Mouse (Mus musculus) myocyte (in vitro differentiated cells): Measurements from ENCODE around the gene Golt1a. TPM values are rescaled to one million over a fixed set of nuclear protein-coding genes. Genes with fewer than 3 reads are reported as not detected.

Experiments
- H3K27me3 ChIP-seq: one replicate; pipeline ENCODE4 v1.6.1; 2011; ENCODE audit not compliant: control insufficient read depth, insufficient read depth, insufficient read length
- H3K36me3 ChIP-seq: one replicate; pipeline ENCODE4 v1.6.1; 2011; ENCODE audit not compliant: control insufficient read depth, insufficient read depth
- H3K4me2 ChIP-seq: one replicate; pipeline ENCODE4 v1.6.1; 2011; ENCODE audit warnings: low read depth, control low read depth
- H3K4me3 ChIP-seq: one replicate; pipeline ENCODE4 v1.5.1; 2011; ENCODE audit warnings: mild to moderate bottlenecking, control low read depth, moderate library complexity
- H3K79me2 ChIP-seq: one replicate; pipeline ENCODE4 v1.6.1; 2011; ENCODE audit not compliant: control insufficient read depth, insufficient read depth
- H3ac ChIP-seq: one replicate; pipeline ENCODE4 v1.6.1; 2011; ENCODE audit not compliant: control insufficient read depth, insufficient read length
- CEBPB ChIP-seq: IDR thresholded peaks from 2 replicates; pipeline ENCODE4 v1.6.1; 2011; ENCODE audit warnings: mild to moderate bottlenecking, moderate library complexity; ENCODE audit not compliant: poor library complexity, insufficient read depth, severe bottlenecking
- E2F4 ChIP-seq: IDR thresholded peaks from one replicate; pipeline ENCODE4 v1.6.1; 2011; ENCODE audit warnings: mild to moderate bottlenecking, control low read depth, moderate library complexity; ENCODE audit not compliant: insufficient read depth
- MAX ChIP-seq: IDR thresholded peaks from one replicate; pipeline ENCODE4 v1.6.1; 2011; ENCODE audit warnings: low read depth, mild to moderate bottlenecking, control low read depth
- MYOD1 ChIP-seq, 3 experiments: IDR thresholded peaks; one replicate each; pipeline ENCODE4 v1.6.1; 2011; ENCODE audit warnings: control low read depth in 2 of 3, low read depth in 2 of 3, mild to moderate bottlenecking in 2 of 3, moderate library complexity in 1 of 3; ENCODE audit not compliant: insufficient read length in 2 of 3, control insufficient read depth in 1 of 3
- MYOG ChIP-seq, 3 experiments: IDR thresholded peaks; one replicate each; pipeline ENCODE4 v1.6.1; 2011; ENCODE audit warnings: control low read depth in 2 of 3, low read depth in 2 of 3, mild to moderate bottlenecking in 2 of 3; ENCODE audit not compliant: insufficient read length in 2 of 3, control insufficient read depth in 1 of 3, insufficient read depth in 1 of 3
- POLR2A ChIP-seq: IDR thresholded peaks from one replicate; pipeline ENCODE4 v1.6.1; 2011; ENCODE audit warnings: low read depth, mild to moderate bottlenecking, control low read depth, moderate library complexity; ENCODE audit not compliant: insufficient read length
- POLR2AphosphoS2 ChIP-seq: IDR thresholded peaks from one replicate; pipeline ENCODE4 v1.6.1; 2011; ENCODE audit warnings: low read depth, control low read depth; ENCODE audit not compliant: insufficient read length
- REST ChIP-seq: IDR thresholded peaks from one replicate; pipeline ENCODE4 v1.6.1; 2011; ENCODE audit warnings: mild to moderate bottlenecking, control low read depth, moderate library complexity; ENCODE audit not compliant: insufficient read depth, insufficient read length
- SRF ChIP-seq: IDR thresholded peaks from one replicate; pipeline ENCODE4 v1.6.1; 2011; ENCODE audit warnings: low read depth; ENCODE audit not compliant: control insufficient read depth, insufficient read length
- TCF12 ChIP-seq: IDR thresholded peaks from one replicate; pipeline ENCODE4 v1.6.1; 2011; ENCODE audit warnings: mild to moderate bottlenecking, control low read depth; ENCODE audit not compliant: poor library complexity, insufficient read depth, severe bottlenecking
- TCF3 ChIP-seq: IDR thresholded peaks from one replicate; pipeline ENCODE4 v1.6.1; 2011; ENCODE audit warnings: low read depth, control low read depth; ENCODE audit not compliant: insufficient read length
- USF1 ChIP-seq: IDR thresholded peaks from one replicate; pipeline ENCODE4 v1.6.1; 2011; ENCODE audit warnings: low read depth, mild to moderate bottlenecking, control low read depth, moderate library complexity
- polyA plus RNA-seq: library from polyadenylated mRNA; unstranded; fragments of >200 nt; fragmentation: generic; extraction: Trizol; gene quantifications from one replicate; pipeline ENCODE4 v1.2.1, GENCODE M21; 2012; ENCODE audit warnings: missing spikeins

The Golt1a gene
- polyA plus RNA-seq, 1 experiment, result not detected

DNA sequence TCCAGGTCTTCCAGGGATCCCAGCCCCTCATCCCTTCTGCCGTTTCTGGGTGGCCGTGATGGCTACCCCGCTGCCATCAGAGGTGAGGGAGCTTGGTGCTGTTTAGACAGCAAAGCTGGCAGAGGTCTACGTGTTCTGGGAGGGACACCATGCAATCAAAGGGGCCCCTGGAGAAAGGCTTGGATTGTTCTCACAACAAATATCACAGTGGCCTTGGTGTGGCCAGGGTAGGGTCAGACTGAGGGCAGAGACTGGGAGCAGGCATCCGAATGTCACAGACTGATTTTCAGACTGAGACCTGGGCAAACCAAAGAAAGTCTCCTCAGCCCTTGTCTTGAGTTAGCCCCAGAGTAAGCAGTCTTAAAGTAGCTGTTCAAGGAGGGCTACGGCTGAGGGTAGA lies 61.8 kb downstream of the Golt1a start:
- Histone ChIP-seq H3ac (no peak overlapping the region), H3K4me3 (no peak overlapping the region), H3K36me3 (no peaks in the 10 kb centered on the region), H3K79me2 (no peaks in the 10 kb centered on the region), H3K4me2 (no peak overlapping the region), H3K27me3 (peaks cover 90% of the 10 kb centered on the region)
- TF ChIP-seq USF1 (no peak), MAX (no peak), POLR2AphosphoS2 (no peak), E2F4 (no peak), REST (no peak), TCF3 (no peak), TCF12 (no peak), POLR2A (no peak), CEBPB (no peak), MYOG (IDR thresholded peaks at IDR 0.05; ENCODE audit: control insufficient read depth in 1 of 3, insufficient read depth in 1 of 3, insufficient read length in 2 of 3, low read depth in 2 of 3) (no peak), MYOD1 (IDR thresholded peaks at IDR 0.05; ENCODE audit: control insufficient read depth in 1 of 3, insufficient read length in 2 of 3, low read depth in 2 of 3) (no peak), SRF (no peak)

GRCm38 (mm10) chr1:133372113-133372512 lies 62.5 kb downstream of the Golt1a start:
- no peak overlapping the region for H3K4me2 ChIP-seq
- no peak overlapping the region for H3ac ChIP-seq
- H3K4me3 ChIP-seq, result no peak overlapping the region
- no peaks in the 10 kb centered on the region for H3K79me2 ChIP-seq
- H3K27me3 ChIP-seq, result peaks cover 90% of the 10 kb centered on the region
- no peaks in the 10 kb centered on the region for H3K36me3 ChIP-seq
- no peak for TF ChIP-seq MAX
- TF ChIP-seq TCF12, result no peak
- TF ChIP-seq TCF3, result no peak
- TF ChIP-seq USF1, result no peak
- TF ChIP-seq POLR2AphosphoS2, result no peak
- TF ChIP-seq SRF, result no peak
- TF ChIP-seq POLR2A, result no peak
- TF ChIP-seq MYOD1 (IDR thresholded peaks at IDR 0.05; ENCODE audit: control insufficient read depth in 1 of 3, insufficient read length in 2 of 3, low read depth in 2 of 3), result no peak
- TF ChIP-seq E2F4, result no peak
- no peak for TF ChIP-seq REST
- no peak for TF ChIP-seq CEBPB

Other genes with a start within 250 kb of the Golt1a start
- 30.9 TPM for gene Ppp1r15b, start 178.7 kb upstream of the Golt1a start, polyA plus RNA-seq
- gene Plekha6, start 145.6 kb upstream of the Golt1a start, polyA plus RNA-seq, result 0.12 TPM
- not detected for gene Kiss1, start 12.1 kb downstream of the Golt1a start, polyA plus RNA-seq
- gene Ren1, start 40.7 kb downstream of the Golt1a start, polyA plus RNA-seq, result not detected
- gene Etnk2, start 53.8 kb downstream of the Golt1a start, polyA plus RNA-seq, result 0.73 TPM
- gene Sox13, start 114.6 kb downstream of the Golt1a start, polyA plus RNA-seq, result 0.80 TPM